In the genomic region with DNA sequence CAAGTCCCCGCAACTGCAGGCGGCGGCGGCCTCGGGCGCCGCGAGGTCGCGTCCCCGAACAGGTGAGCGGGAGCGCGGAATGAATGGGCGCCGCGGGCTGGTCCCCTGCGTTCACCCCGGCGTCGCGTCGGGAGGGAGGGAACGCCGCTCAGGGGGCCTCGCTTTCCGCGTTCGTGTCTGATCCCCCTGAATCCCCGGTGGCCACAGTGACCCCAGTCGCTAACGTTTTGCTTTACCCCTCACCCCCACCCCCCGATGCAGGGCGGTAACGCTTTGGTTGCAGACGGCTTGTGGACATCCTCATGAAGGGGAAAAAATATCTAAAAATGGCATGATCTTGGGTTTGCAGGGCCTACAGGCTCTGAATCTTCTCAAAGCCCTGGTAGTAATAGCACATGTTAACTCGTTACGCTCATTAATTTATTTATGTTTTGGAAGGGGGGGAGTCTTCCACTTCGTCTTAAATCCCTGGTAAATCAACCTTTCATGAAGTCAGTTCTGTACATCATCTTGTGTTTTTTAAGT, we compare ENCODE assay signal across 8 mouse cellular contexts. TPM values are rescaled to one million over a fixed set of nuclear protein-coding genes. Genes with fewer than 3 reads are reported as not detected.
DNase-seq lines count a peak whose midpoint lies in the region; ATAC-seq and TF ChIP-seq lines count a peak whose summit lies in the region.

No protein-coding gene starts in this region.

- peak overlapping the region; percentile 93 for H3ac ChIP-seq in myocyte (ENCODE audit: control insufficient read depth, insufficient read length)

- peak overlapping the region; percentile 86 for H3K9ac ChIP-seq in intestine, embryonic 16.5 days (ENCODE audit: low read depth, low read length)

- H3K27me3 ChIP-seq in intestine, embryonic 16.5 days (replicated peaks; ENCODE audit: control insufficient read depth, insufficient read depth, low read length): no peaks in the 10 kb centered on the region
- H3K27me3 ChIP-seq in myocyte (ENCODE audit: control insufficient read depth, insufficient read depth, insufficient read length): no peaks in the 10 kb centered on the region

- TF ChIP-seq POLR2A in cortical plate, adult 2 months (IDR thresholded peaks at IDR 0.05; ENCODE audit: extremely low read depth, insufficient read depth, low read length): no peak
- TF ChIP-seq POLR2A in myocyte (IDR thresholded peaks at IDR 0.05; ENCODE audit: insufficient read length, low read depth): no peak

- peak overlapping the region; percentile 85 for H3K4me3 ChIP-seq in left cerebral cortex, adult 2 months
- H3K4me3 ChIP-seq in cortical plate, adult 2 months (ENCODE audit: insufficient read depth, low read length): peak overlapping the region; percentile 48
- peak overlapping the region; percentile 88 for H3K4me3 ChIP-seq in intestine, embryonic 16.5 days (ENCODE audit: low read length)
- peak overlapping the region; percentile 44 for H3K4me3 ChIP-seq in myocyte

- no peak for DNase-seq in left cerebral cortex, adult 2 months (ENCODE audit: extremely low spot score in 1 of 2, low spot score in 2 of 2)
- DNase-seq in left cerebral cortex, postnatal 36 days (ENCODE audit: low spot score in 2 of 2): no peak
- no peak for DNase-seq in adrenal gland, postnatal 14 days
- DNase-seq in yolk sac, embryonic 10.5 days (ENCODE audit: low spot score): no peak
- no peak for DNase-seq in gastrocnemius, postnatal 10 days

- H3K4me2 ChIP-seq in intestine, embryonic 16.5 days (ENCODE audit: low read depth, low read length): peak overlapping the region; percentile 89
- H3K4me2 ChIP-seq in myocyte (ENCODE audit: low read depth): peak overlapping the region; percentile 90

- no peaks in the 10 kb centered on the region for H3K9me3 ChIP-seq in intestine, embryonic 16.5 days (ENCODE audit: control insufficient read depth, low read length)

- intact Hi-C loops in left cerebral cortex, adult 2 months (cut with DNase I): no loop called here
- intact Hi-C loops in left cerebral cortex, postnatal 36 days (cut with DNase I): loop anchor here (2.0 to 5.0 kb wide), 2 partner anchors 28 to 52 kb away; no protein-coding TSS in a partner anchor

- no peak for ATAC-seq in intestine, embryonic 16.5 days

- under 1% methylated on average over 36 of the region's 39 CpGs for WGBS in intestine, embryonic 16.5 days

- H3K79me2 ChIP-seq in myocyte (ENCODE audit: control insufficient read depth, insufficient read depth): peaks cover 41% of the 10 kb centered on the region

- H3K27ac ChIP-seq in left cerebral cortex, adult 2 months: peak overlapping the region; percentile 100
- H3K27ac ChIP-seq in cortical plate, adult 2 months (ENCODE audit: insufficient read depth, low read length): peak overlapping the region; percentile 78
- peak overlapping the region; percentile 96 for H3K27ac ChIP-seq in intestine, embryonic 16.5 days (ENCODE audit: low read length)

- H3K4me1 ChIP-seq in cortical plate, adult 2 months (ENCODE audit: control insufficient read depth, insufficient read depth, low read length): peaks cover 5% of the 10 kb centered on the region; the same call in 1 of the 2 replicates
- H3K4me1 ChIP-seq in intestine, embryonic 16.5 days (ENCODE audit: control insufficient read depth, insufficient read depth, low read length): peaks cover 9% of the 10 kb centered on the region; the same call in 1 of the 2 replicates

- TF ChIP-seq CTCF in left cerebral cortex, adult 2 months (IDR thresholded peaks at IDR 0.05): no peak
- TF ChIP-seq CTCF in cortical plate, adult 2 months (IDR thresholded peaks at IDR 0.05; ENCODE audit: extremely low read depth, insufficient read depth, low read length): no peak

- H3K36me3 ChIP-seq in intestine, embryonic 16.5 days (ENCODE audit: control insufficient read depth, insufficient read depth, low read length): no peaks in the 10 kb centered on the region
- H3K36me3 ChIP-seq in myocyte (ENCODE audit: control insufficient read depth, insufficient read depth): no peaks in the 10 kb centered on the region

TF ChIP-seq in myocyte, 11 proteins besides CTCF, POLR2A, EP300 and RAD21:
- TF ChIP-seq SRF (IDR thresholded peaks at IDR 0.05; ENCODE audit: control insufficient read depth, insufficient read length, low read depth): no peak
- peak in 1 of 3 experiments; percentile 33 for TF ChIP-seq MYOD1 (IDR thresholded peaks at IDR 0.05; ENCODE audit: control insufficient read depth in 1 of 3, insufficient read length in 2 of 3, low read depth in 2 of 3)

RNA-seq across cellular contexts. Expression of gene Noct, which starts 1.0 kb away (rescaled TPM):
- 10 to 100 TPM; 54.1 to 55.2 TPM for total RNA-seq in left cerebral cortex, adult 2 months (2021)
- total RNA-seq in left cerebral cortex, postnatal 36 days (2021): 10 to 100 TPM; 49.8 to 54.2 TPM
- 31.8 and 32.5 TPM in 2 replicates for polyA plus RNA-seq in cortical plate, adult 2 months (2012; rRNA removed)
- 4.9 TPM in 2 replicates for polyA plus RNA-seq in intestine, embryonic 16.5 days (2015; fragmentation: Nextera tagmentation; extraction: Ambion mirVana)
- 7.2 TPM for polyA plus RNA-seq in myocyte (2012; fragmentation: generic; extraction: Trizol)
- total RNA-seq in adrenal gland, postnatal 14 days (2021): 28.7 and 44.7 TPM in 2 replicates
- 10 to 100 TPM; 11.0 to 14.3 TPM for total RNA-seq in gastrocnemius, postnatal 10 days (2021)
